Mouse (Mus musculus) c-Kit-positive CD71-positive TER-119-positive erythroid progenitor cells, embryonic 14.5 days (primary cell): ENCODE data around the gene Ttc29.

ENCODE experiments used
- DNase-seq: peaks from one replicate; pipeline ENCODE4 v3.0.0-alpha.2; 2013; ENCODE audit warnings: low spot score

The Ttc29 gene

DNA sequence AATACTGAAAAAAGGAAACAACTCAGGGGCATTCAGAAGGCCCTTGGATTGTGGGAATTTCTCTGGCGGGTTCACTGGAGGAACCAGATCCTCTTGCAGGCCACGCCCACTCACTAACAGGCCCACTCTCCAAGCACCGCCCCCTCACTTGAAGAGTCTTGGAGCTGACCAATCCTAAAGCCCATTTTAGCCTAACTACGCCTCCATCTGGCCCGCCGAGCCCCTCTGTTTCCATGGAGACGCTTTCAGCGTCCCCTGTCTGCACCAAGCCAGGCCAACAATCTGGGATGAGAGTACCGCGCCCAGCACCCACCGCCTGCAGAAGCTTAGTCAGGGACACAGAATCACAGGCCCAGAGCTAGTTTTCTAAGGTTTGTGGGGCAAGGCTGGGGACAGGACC is at the start of gene Ttc29:
Ttc29 (plus strand) TSS at position 224 of the 400 bp plus-strand sequence.
- DNase-seq: no peak

DNA sequence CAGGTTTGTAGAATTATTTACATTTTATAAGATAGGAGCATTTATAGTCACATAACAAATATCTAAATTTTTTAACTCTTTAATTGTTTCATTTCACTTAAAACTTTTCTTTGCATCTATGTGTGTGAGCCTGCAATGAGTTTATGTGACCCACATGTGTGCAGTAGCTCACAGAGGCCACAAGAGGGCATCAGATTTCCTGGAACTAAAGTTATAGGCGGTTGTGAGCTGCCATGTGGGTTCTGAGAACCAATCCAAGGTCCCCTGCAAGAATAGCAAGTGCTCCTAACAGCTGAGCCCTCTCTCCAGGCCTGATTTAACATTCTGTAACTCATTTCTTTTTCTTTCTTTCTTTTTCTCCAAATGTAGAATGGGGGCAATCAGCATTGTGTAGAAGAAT is 41.7 kb upstream of the Ttc29 start:
- DNase-seq: no peak

DNA sequence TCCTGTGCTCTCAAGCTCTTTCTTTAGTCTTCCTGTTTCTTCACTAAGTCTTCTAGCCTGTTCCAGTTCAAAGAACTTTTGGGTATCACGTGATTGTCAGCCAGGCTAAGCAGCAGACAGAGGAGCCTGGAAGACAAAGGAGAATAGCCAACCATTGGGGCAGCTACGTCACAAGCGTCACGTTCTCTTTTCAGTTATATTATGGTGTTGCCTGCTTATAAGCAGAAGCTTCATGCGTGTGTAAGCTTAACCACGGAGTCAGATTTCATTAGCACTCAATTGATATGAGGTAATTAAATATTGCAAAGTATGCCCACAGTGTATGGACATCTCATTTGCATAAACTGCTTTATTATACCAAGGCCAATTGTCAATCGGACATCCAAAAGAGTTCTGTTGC is 30.4 kb upstream of the Ttc29 start:
- DNase-seq: no peak

DNA sequence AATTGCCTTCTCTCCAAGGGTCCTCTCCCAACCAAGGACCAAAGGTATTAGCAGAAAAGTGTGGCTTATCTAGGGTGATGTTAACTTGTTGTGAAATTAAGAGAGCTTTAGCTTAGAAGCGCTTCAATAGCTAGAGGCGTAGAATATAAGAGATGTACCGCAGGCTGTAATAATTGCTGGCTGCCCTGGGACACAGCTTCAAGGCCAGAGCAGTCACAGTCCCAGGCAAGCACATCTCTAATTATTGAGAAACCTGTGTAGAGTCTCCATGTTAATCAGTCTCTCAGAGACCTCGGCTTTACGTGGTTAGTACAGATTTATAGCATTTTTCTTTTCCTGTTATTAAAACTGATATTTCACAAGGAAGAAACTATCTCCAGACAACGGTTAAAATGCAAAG is 29.7 kb upstream of the Ttc29 start:
- DNase-seq: no peak

DNA sequence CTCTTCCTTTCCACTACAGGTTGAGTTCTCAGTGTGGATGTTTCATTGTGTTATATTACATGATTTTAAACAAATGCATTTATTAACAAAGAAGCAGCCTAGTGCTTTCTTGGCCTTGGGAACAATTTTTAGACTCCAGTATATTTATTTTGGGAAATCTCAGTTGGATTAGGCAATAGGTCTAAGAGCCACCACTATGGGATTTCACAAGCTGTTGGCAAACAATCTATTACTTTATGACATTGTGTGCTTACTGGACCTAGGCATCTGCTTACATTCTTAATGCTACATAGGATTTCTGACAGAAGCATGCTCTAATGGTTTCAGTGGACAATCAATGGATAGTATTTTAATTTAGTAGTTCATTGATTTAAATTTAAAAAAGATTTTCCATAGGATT is 26.0 kb upstream of the Ttc29 start:
- no peak for DNase-seq

DNA sequence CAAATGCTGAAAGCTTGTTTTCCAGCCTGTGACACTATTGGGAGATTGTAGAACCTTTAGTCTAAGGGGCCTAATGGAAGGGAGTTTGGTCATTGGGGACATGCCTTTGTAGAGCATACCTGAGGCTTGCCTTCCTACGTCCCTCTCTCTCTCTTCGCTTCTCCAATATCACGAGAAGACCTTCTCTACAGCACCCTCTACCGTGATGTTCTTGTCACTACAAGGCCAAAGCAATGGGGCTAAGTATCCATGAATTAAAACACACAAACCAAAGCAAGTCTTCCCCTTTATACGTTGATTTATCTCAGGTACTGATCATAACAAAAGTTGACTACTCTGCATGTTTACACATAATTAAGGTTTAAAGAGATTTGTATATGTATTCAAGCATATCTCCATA is 8.9 kb upstream of the Ttc29 start:
- peak; percentile 1 for DNase-seq

DNA sequence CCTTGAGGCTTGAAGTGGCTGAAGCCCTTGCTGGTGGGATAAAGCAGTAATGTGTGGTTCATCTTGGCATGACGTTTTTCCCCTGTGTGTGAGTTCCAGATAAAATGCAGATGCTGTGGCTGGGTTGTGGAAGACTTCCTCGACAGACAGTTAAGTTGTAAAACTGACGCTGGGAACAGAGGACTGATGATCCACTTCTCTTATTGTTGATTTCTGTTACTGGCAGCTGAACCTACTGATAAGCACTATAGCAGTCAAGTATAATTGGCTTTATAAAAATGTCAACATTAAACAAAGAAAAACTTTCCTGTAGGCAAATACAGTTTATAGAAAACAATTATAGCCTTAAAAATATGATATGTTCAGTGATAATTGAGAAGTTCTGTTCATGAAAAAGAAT is 2.7 kb upstream of the Ttc29 start:
- DNase-seq: no peak

DNA sequence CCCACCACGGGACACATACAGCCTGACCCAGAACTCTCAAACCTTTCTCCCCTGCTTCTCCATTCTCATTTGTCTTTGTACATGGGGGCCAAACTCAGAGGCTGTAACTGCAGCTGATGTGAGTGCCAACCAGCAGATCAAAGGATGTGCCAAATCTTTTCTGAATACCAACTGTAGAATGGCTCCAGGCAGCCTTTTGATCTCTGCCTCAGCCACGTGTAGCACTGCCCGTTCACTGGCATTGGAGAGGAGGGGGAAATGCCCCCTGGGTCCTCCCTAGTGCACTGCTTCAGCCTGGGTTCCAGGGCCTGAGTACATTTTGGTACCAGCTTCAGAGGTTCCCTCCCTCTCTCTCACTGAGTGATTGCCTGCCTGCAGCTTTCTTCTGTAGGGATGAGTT is 1.5 kb downstream of the Ttc29 start:
- no peak for DNase-seq

DNA sequence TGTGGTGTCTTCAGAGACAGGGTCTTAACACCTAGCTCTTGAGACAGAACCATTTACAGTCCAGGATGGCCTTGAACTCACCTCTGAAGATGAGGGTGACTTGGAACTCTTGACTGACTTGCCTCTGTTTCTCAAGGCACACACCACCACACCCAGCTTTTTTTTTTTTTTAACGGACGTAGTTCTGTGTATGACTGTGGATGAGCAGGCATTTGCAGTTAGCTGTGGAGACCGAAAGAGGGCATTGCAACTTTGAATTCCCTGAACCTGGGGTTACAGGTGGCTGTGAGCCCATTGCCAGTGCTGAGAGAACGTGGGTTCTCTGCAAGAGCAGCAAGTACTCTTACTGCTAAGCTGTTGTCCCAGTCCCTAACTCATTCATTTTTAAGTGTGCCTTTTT is 13.0 kb downstream of the Ttc29 start:
- DNase-seq: no peak

DNA sequence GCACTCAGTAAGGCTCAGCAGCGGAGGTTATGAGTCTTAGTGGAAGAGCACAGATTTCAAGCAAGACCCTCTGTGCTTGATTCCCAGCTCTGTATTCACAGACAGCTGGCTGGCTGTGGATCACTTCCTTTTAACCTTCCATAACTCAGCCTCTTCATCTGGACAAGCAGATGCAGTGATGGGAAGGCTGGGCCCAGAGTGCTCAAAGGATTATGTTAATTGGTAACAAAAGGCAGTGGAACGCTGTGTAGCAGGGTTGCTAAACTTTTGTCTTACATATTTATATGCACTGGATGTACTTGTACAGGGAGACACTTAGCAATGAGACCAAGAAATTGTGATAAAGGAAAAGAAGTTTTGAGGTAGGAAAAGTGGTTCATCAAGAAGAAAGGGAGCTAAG is 17.6 kb downstream of the Ttc29 start:
- DNase-seq: no peak

DNA sequence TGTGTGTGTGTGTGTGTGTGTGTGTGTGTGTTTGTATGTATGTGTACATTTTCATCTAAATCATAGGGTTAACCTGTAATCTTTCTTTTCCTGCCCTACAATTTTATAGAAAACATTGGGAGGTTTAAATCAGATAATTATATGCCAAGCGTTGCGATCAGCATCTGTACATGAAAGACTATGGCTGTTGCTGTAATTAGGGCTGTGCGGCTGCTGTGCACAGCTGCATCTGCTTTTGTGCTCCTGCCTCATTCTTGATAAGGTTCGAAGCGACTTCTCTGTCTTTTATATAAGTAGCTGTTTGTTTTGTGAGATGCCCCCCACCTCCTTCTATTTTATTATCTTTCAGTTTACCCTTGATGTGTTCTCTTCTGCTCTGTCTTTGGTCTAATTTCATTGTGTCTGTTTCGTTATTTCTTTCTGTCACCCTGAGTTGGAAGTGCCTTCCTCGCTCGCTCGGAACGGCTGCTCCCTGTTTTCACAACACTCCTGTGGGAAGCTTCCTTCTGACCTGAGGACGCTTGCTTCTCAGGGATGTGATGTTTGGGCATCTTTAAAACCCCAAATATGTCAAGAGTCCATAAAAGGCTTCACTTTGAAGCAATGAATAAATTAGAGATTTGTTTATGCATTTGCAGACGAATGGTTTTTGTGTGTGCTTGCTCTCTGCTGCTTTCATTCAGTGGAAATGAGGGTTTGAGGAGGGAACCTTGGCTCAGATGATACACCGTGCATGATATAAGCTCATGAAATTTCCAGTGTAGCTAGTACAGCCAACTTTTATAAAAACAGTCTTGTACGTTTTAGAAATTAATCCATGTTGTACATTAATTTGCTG is 20.0 kb downstream of the Ttc29 start:
- DNase-seq: no peak

DNA sequence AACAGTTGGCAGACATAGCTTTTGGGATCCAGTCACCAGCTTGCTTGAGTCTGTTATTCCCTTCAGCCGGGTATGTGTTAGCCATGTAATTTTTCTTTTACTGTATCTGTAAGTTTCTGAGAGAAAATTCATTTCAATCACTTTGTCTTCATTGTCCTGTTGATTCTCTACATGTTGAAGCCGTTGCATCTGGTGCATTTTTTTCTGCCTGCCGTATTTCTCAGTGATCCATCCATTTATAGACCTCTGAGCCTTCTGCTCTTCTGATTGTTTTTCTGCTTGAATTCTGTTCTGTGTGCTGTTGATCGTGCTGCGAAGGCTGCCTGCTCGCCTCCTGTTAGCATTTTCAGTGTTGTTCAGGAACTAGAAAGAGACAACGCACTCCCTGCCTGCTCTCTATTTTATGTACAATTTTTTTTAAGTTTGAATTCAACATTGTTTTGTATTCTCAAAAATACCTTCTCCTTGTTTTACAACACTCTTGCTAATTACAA is 20.7 kb downstream of the Ttc29 start:
- no peak for DNase-seq

DNA sequence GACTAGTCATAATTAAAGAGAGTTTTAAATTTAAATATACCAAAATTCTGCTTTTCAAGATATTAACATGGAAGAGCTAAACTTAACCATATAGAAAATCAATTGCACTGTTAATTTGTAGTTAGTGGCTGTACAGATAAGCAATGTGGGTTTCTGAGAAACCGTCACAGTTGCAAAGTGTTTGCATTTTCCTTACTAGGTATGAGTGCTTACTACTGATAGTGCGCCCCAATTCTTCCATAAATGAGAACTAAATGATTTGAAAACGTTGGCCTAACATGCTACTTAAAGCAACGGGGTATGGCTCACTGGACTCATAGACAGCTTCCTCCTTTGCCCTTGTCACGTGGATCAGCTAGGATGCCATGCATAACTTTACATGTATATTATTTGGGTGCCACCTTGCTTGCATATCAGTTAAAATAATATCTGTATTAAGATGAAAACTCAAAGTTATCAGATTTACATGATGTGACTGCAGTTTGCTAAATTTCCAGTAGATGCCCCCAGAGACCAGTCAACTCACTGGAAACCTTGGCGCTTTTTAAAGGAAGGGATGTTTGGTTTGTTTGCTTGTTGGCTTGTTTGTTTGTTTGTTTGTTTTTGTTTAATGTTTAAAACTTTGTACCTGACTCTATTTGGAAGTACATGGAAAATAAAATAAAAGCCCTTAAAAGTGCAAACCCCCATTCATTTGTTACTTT is 25.0 kb downstream of the Ttc29 start:
- DNase-seq: peak; percentile 11

DNA sequence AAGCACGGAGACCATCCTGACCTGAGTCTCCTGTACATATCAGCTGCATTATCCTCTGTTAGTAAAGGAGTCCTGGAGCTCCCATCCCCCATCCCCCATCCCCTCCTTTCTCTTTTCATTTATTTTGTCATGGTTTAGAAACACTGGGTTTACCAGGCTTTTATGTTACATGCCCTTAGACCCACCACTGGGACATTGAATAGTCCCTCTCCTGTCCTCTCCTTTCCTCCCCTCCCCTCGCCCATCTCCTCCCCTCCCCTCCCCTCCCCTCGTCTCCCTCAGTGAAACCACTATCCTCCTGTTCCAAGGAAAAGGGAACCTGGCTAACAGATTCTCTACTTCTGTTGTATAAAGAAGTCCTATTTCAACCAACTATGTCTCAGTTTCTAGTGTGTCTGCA is 38.0 kb downstream of the Ttc29 start:
- DNase-seq: no peak

DNA sequence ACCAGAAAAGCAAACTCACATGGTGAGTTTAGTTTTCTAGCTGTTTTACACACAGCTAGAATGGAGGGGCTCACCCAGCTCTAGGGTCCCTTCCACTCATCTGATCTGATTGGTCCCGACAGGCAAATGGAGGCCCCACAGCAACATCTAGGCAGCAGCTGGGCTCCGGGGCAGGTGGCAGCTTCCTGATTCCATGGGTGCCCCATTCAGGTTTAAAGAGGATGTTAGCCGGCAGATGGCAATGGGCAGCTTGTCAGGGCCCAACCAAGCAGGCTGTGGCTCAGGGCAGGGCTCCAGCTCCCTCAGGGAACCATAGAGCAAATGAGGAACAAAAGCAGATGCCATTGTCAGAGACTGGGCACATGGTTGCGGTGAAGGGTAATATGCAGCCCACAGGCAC is 41.3 kb downstream of the Ttc29 start:
- DNase-seq: no peak

DNA sequence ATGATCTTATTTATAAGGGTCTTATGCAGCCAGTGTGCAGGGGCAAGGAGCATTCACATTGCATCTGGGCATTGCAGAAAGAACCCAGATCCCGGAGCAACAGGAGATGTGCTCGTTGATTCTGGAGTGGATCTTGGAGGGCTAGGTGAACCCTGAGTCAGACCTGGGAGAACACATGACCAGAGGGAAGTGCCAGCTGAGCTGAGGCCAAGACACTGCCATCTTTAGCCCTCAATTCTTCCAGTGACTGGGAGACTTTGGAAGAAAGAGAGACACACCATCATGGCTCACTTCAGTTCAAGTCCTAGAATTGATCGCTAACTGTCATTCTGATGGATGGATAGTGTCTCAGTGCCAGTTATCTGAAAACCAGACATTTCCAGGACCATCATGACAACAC is 41.9 kb downstream of the Ttc29 start:
- no peak for DNase-seq

DNA sequence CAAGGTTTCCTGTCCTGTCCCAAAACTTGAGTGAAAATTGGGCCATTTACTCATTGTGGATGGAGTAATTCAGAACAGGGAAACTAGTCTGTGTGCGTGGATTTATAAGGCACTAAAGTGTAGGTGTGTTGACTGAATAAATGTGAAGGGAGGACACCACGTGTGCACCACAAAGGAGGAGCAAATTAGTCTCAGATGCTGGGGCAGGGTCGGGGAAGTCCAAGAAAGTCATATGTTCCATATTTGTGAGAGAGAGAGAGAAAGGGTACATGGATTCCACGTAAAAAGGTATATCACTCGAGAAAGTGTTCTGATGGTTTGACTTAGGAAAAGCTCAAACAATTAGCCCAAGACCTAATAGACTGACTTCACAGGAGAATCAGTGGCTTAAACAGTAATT is 52.4 kb downstream of the Ttc29 start:
- no peak for DNase-seq

DNA sequence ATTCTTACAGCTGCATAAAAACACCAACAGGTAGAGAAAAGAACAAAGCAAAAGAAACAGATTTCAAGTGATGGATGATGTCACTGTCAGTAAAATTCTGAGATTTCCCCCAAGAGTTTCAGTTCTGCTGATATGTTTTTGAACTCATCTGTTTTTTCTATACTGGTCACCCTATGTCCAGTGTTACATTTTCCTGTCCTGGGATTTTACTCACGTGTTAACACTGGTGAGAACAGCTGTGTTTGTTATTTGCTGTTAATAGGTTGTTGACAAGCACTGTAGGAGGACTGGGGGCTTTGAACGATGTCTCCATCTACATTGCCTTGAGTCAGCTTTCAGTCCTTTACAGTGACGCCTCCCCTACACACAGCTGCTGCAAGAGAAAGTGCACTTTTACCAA is 53.1 kb downstream of the Ttc29 start:
- no peak for DNase-seq

DNA sequence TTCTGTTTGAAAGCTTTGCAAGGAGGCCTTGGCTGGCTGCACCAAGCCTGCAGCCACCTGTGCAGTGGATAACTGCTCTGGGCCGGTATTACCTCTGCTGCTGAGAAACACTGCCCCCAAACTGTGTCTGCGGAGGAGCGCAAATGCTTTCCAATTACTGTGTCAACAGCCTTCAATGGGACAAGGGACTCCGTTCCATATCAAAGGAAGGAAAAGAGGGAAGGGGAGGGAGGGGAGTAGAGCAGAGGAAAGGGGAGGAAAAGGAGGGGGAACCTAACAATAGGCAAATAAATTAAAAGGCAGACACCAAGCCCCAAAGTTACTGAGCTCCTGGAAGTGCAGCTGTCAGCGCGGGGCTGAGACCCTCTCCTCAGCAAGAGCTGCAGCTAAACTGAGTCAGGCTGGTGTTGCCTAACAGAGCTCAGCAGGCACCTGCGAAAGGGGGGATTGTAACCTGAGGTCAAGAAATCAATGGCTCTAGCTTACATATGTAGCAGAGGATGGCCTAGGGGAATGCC is 54.9 kb downstream of the Ttc29 start:
- no peak for DNase-seq

DNA sequence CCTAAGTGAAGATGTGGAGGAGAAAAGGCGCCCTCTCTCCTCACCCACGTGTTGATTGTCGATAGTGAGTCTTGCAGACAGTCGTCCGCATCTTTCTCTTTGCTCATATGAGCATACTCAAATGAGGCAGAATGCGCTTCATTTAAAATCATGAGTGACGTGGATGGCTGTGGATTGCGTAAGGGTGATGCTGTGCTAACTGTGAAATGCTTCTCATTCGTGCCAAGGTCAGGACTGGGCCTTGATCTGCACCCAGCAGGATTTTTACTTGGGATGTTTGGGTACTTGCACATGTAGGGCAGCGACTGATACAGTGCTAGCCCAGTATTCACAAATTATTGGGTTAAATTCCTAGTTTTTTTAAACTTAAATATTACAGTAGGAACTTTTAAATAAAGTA is 56.2 kb downstream of the Ttc29 start:
- DNase-seq: no peak

DNA sequence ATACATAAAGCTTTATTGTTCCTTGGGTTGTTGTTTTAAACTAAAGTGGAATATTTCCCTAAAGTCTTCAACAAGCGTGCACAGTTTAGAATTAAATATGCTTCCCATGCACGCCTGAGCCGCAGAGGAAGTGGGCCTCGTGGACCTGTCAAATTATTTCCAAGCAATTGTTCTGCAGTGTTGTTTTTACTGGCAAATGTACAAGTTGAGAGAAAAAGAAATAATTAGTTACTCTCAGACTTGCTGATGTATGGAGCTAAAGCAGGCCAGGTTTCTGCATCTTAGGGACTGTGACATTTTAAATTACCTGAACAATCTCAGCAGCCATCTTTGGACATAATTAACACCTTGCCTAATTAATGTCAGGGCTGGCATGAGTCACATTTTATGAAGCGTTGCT is 58.3 kb downstream of the Ttc29 start:
- no peak for DNase-seq

DNA sequence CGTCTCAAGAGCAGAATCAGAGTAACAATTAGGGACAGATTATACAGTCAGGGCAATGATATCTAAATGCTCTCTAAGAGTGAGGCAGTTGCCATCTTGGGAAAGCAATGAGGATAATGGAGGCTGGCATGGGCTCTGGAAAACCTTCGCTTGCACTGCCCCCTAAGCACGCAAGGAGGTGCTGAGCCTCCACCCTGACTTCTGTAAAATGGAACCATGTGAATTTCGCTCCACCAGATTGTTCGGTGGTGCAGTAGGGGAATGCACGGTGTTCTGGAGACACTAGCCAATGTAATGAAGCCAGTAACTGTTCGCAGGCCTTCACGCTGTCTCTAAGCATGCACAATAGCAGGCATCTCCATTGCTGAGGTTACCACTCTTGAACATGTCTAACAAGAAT is 63.0 kb downstream of the Ttc29 start:
- DNase-seq: no peak

DNA sequence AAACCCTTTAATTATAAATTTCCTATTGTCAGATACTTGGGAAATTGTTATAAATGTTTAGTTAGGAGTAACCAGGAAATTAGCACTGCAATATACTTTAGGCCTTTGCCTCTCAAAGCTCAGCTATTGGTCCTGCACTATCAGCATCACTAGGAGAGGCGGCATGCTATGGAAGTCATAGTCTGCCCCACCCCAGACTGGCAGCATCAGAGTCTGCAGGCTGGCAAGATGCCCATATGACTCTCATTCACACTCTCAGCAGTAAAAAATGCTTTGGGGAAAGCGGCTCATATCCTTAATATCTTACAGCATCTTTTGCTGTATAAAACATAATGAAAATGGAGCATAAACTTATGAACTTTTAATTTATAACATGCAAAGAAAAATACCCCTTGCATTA is 64.3 kb downstream of the Ttc29 start:
- no peak for DNase-seq
